Mouse (Mus musculus) right cerebral cortex, postnatal 25 days (tissue): ENCODE data around the gene Ppfibp2.

ENCODE experiments used
- DNase-seq: peaks from one replicate; pipeline ENCODE4 v3.0.0; 2022

The Ppfibp2 gene

GRCm38 (mm10) chr7:107594857-107595402, at the start of gene Ppfibp2:
Ppfibp2 (plus strand) TSS chr7:107595207.
- peak; percentile 73 for DNase-seq

- DNase-seq, result no peak
Measured at GRCm38 (mm10) chr7:107547872-107548271, 47.1 kb upstream of the Ppfibp2 start.

- DNase-seq, result no peak
Measured at GRCm38 (mm10) chr7:107553461-107553860, 41.5 kb upstream of the Ppfibp2 start.

DNA sequence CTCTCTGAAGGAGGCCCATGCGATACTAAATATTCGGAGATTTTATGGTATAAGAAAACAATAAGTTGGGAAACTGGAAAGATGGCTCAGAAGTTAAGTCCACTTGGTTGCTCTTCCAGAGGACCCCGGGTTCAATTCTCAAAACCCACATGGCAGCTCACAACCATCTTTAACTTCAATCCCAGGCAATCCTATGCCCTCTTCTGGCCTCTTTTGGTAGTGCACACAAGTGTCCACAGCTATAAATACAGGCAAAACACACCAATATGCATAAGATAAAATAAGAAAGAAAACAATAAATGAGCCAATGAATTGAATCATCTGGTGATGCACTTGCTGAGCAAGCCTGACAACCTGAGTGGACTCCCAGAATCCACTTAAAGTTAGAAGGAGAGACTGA, 39.1 kb upstream of the Ppfibp2 start:
- no peak for DNase-seq

- no peak for DNase-seq
Measured at GRCm38 (mm10) chr7:107560675-107561074, 34.3 kb upstream of the Ppfibp2 start.

DNA sequence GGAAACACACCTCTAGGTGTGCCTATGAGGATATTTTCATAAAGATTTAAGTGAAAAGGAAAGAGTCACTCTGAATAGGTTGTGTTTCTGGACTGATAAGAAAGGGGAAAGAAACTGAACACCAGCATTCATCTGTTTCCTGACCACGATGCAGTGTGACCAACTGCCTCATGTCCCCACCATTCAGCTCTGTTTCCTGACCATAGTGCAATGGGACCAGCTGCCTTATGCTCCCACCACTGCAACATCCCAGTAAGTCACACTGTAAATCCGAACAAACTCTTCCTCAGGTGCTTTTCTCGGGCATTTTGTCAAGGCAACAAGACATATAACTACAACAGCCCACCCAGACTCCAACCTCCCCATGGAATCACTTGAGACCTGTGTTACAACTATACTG, 33.4 kb upstream of the Ppfibp2 start:
- DNase-seq, result no peak

DNA sequence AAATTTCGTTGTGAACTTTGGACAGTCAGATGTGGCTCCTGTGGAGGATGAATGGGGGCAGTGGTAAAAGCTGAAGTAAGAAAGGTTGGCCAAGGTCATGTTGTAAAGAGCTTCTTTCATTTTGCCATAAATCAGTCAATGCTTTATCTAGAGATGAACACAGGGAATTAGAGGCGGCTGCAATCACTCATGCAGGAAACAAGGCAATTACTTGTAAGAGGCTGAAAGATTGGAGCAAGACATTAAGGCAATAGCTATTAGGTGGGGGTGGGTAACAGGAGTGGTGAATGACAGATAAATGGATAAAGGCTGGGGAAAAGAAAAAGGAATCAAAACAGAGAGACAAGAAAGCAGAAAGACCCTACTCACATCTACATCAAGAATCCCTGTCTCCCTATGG, 31.3 kb upstream of the Ppfibp2 start:
- DNase-seq, result no peak

GRCm38 (mm10) chr7:107567261-107567671, 27.7 kb upstream of the Ppfibp2 start, which contains the start of gene Olfml1:
Olfml1 (plus strand) TSS chr7:107567446.
- DNase-seq, result peak; percentile 6

GRCm38 (mm10) chr7:107567674-107568073, 27.3 kb upstream of the Ppfibp2 start:
- DNase-seq, result no peak

DNA sequence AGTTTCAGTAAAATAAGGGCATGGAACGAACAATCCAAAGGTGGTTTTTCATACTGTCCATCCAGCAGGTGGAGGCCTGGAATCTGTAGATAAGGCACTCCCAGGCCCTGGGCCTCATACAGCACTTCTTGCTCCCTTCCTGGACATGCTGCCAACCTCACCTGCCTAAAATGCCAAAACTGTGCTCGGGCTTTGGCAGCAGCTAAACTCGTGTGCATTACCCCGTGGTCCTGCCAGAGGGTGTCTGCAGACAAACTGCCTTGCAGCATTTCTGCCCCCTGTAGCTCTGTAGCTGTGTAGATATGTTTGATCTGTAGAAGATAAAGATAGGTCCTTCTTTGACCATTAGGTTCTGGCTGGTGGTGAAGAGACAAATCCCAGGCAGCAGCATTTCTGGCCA, 26.0 kb upstream of the Ppfibp2 start:
- no peak for DNase-seq

DNA sequence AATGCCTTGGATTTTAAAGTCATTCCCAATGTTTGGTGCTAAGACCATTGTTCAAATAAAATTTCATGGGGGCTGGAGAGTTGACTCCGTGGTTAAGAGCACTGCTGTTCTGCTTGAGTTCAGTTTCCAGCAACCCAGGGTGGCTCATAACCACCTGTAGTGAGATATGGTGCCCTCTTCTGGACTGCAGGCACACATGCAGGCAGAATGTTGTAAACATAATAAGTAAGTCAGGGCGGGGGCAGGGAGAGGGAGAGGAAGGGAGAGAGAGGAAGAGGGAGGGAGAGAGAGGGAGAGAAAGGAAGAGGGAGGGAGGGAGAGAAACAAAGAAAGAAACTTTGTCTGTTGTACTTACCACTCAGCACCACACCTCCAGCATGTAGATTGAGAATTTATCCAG, 21.2 kb upstream of the Ppfibp2 start:
- DNase-seq, result no peak

- no peak for DNase-seq
Measured at GRCm38 (mm10) chr7:107574276-107574675, 20.7 kb upstream of the Ppfibp2 start.

DNA sequence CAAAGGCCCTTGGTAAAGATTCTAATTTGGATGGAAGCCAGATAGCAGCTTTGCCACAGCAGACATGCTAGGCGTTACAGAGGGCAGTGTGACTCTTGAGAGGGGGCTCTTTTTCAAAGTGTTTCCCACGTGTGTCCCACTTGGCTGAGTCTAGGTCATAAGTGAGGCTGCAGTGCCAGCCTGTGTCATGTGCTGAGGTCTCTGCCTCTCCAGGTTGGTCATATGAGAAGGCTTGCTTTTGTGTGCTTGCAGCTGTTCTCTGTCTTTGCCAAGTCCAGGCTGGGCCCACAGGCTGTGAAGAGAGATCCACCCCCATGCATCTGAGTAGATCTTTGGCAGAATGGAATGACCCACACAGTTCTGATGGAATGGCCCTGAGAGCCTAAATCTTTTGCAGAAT, 2.4 kb upstream of the Ppfibp2 start:
- DNase-seq, result no peak

DNA sequence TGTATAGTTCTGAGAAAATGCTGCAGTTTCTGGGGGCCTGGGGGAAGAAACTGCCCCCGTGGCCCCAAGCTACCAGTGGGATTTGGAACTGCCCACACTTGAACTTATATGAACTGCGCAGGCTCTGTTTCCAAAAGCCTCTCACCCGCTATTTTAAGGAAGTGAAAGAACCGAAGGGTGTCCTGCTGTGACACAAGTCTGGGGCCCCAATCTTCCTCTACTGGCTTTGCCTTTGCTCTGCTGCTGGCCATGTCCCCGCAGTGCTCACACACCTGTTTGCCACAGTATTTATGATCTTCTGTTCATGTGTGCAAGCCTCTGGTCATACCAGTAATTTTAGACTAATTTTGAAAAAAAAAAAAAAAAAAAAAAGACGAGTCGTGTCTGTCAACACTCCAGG, 1.1 kb upstream of the Ppfibp2 start:
- no peak for DNase-seq

DNA sequence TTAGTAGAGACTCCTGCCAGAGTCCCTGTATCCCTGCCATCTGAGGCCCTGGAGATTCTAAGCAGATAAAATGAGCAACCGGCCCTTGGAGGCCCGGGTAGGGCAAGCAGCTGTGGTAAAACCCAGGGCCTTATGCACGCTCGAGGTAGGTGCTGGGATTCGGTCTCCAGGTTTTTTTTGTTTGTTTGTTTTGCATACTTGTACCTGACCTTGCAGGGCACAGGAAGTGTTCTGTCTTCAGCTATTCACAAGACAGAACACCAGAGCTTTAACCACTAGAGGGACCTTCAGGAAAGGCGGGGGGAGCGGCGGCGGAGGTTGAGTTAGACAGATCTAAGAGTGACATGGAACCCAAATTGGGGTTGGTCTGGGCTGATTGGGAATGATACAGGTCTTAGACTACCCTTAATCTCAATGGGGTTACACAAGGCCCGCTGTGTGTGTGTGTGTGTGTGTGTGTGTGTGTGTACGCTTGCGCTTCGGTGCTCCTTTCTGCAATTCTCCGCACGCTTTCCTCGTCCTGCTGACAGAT, 616 bp upstream of the Ppfibp2 start:
- peak; percentile 29 for DNase-seq

DNA sequence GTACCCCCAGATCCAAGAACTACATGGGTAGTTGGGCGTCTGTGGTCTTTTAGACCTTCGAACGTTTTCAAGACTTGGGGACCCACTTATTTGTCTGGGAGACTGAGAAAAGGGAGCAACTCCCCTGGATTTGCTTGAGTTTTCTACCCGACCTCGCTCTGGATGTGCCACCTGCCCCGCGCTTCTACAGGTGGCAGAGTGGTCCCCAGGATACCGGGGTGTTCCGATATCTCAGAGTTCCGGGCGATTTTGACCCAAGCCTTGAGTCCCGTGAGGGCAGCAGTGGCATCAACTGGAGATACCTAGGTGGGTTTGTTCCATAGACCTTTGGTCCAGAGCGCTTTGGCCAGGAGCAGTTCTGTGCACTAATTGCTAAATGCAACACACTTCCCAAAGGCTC, 419 bp downstream of the Ppfibp2 start:
- DNase-seq, result no peak

GRCm38 (mm10) chr7:107596753-107597152, 1.7 kb downstream of the Ppfibp2 start:
- no peak for DNase-seq

- DNase-seq, result no peak
Measured at GRCm38 (mm10) chr7:107597956-107598355, 2.9 kb downstream of the Ppfibp2 start.

DNA sequence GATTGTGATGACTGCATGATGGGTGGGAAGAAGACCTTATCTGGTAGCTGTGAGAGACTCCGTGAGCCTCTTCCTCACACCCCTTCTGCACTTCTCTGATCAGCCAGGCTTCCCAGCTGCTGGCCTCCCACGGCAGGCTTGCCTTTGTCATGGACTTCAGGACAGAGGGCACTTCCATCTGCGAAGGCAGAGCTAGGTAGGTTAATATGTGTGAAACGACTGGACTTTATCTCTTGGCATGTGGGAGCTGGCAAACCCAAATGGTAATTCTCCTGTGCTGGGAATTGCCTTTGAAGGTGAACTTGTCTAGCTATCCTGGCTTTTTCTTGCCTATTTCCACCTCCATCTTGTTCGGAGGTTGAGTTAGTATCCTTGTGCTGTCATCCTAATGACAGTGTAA, 5.6 kb downstream of the Ppfibp2 start:
- no peak for DNase-seq

DNA sequence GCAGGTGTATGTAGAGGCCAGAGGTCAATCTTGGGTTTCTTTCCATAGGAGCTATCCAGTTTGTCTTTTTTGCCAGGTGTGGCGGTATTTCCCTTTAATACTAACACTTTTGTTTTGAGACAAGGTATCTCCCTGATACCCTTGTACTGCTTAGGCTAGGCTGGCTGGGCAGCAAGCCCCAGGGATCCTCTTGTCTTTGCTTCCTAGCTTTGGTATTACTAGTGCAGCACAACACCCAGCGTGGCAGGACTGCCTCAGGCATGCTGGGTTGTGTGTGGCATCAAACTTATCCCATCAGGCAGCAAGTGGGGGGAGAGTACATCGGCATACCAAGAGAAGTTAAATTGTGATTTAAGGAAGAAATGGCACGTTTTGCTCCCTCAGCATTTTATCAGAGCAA, 7.5 kb downstream of the Ppfibp2 start:
- DNase-seq, result no peak

DNA sequence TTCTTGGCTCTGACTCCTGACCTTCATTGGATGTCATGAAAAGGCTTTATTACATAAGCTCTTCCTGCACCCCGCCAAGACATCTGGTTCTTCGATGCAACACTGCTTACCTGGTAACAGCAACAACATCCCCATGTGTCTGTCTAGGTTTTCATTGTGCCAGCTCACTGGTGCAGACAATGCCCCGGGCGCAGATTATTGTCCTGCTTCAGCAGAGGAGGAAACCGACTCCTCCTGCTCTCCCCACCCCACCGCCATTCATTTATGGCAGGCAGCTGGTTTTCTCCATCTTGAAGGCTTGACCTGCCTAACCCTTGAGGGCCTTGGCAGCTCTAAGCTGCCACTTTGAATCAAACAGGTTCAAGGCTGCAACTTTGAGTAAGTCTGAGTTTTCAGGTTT, 7.9 kb downstream of the Ppfibp2 start:
- no peak for DNase-seq

DNA sequence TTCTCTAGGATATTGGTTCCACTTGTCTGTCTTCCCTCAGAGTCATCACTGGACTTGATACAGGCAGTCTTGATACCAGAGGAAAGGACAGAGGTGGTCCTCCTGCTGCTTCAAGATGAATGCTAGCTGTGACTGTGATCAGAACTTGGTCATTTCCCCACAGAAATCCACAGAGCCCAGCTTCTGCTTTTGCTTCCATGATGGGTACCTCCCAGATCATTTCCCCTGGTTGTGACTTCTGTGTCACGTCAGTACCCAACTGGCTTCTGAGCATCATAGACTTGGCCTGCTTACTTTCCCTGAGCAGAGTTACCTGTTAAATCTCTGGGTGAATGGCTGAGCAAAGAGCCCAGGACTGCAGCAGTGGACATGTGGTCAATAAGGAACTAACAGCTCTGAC, 12.8 kb downstream of the Ppfibp2 start:
- no peak for DNase-seq

GRCm38 (mm10) chr7:107609622-107610255, 14.7 kb downstream of the Ppfibp2 start:
- DNase-seq, result no peak

- DNase-seq, result no peak
Measured at GRCm38 (mm10) chr7:107610880-107611279, 15.9 kb downstream of the Ppfibp2 start.
